Mouse (Mus musculus): ENCODE measurements at regions not wholly inside any gene's neighbourhood (a gene's known extent, or its start where the extent isn't known, plus 50 kb on each side); places are given as distances from the start of the nearest gene placed in this dataset.

- H3K4me3 ChIP-seq (ENCODE audit: control insufficient read depth, insufficient read depth, low read length) = no peak overlapping the region
- TF ChIP-seq CTCF (IDR thresholded peaks at IDR 0.05; ENCODE audit: borderline replicate concordance, control insufficient read depth, extremely low read depth, insufficient read depth, low read length, poor library complexity) = no peak
- TF ChIP-seq POLR2A (IDR thresholded peaks at IDR 0.05; ENCODE audit: control insufficient read depth, extremely low read depth, insufficient read depth, low read length, poor library complexity) = no peak
- H3K4me1 ChIP-seq (replicated peaks; ENCODE audit: control insufficient read depth, insufficient read depth, low read length) = no peaks in the 10 kb centered on the region
- H3K36me3 ChIP-seq (ENCODE audit: control insufficient read depth, insufficient read depth, low read length) = no peaks in the 10 kb centered on the region
- 89% methylated on average over 9 of the region's 9 CpGs for WGBS
- H3K27me3 ChIP-seq (ENCODE audit: control insufficient read depth, insufficient read depth, low read length) = no peaks in the 10 kb centered on the region
- DNase-seq = no peak
- H3K27ac ChIP-seq (ENCODE audit: control insufficient read depth, insufficient read depth, low read length) = no peak overlapping the region
Measured at GRCm38 (mm10) chr2:123532946-123533791, 556.6 kb upstream of the Sema6d start.

- WGBS = 76% methylated on average over 1 of the region's 1 CpGs
- DNase-seq = no peak
- Histone ChIP-seq H3K27me3 (ENCODE audit: control insufficient read depth, insufficient read depth, low read length) (no peaks in the 10 kb centered on the region), H3K36me3 (ENCODE audit: control insufficient read depth, insufficient read depth, low read length) (no peaks in the 10 kb centered on the region), H3K4me3 (ENCODE audit: control insufficient read depth, insufficient read depth, low read length) (no peak overlapping the region), H3K27ac (ENCODE audit: control insufficient read depth, insufficient read depth, low read length) (no peak overlapping the region), H3K4me1 (replicated peaks; ENCODE audit: control insufficient read depth, insufficient read depth, low read length) (no peaks in the 10 kb centered on the region)
- TF ChIP-seq POLR2A (IDR thresholded peaks at IDR 0.05; ENCODE audit: control insufficient read depth, extremely low read depth, insufficient read depth, low read length, poor library complexity) (no peak), CTCF (IDR thresholded peaks at IDR 0.05; ENCODE audit: borderline replicate concordance, control insufficient read depth, extremely low read depth, insufficient read depth, low read length, poor library complexity) (no peak)
Measured at GRCm38 (mm10) chr2:123551249-123551850, 538.4 kb upstream of the Sema6d start.

GRCm38 (mm10) chr2:123558123-123558650, 531.6 kb upstream of the Sema6d start:
- Histone ChIP-seq H3K27me3 (ENCODE audit: control insufficient read depth, insufficient read depth, low read length) (no peaks in the 10 kb centered on the region), H3K36me3 (ENCODE audit: control insufficient read depth, insufficient read depth, low read length) (no peaks in the 10 kb centered on the region), H3K27ac (ENCODE audit: control insufficient read depth, insufficient read depth, low read length) (no peak overlapping the region), H3K4me3 (ENCODE audit: control insufficient read depth, insufficient read depth, low read length) (no peak overlapping the region), H3K4me1 (replicated peaks; ENCODE audit: control insufficient read depth, insufficient read depth, low read length) (no peaks in the 10 kb centered on the region)
- TF ChIP-seq CTCF (IDR thresholded peaks at IDR 0.05; ENCODE audit: borderline replicate concordance, control insufficient read depth, extremely low read depth, insufficient read depth, low read length, poor library complexity) = no peak
- no peak for TF ChIP-seq POLR2A (IDR thresholded peaks at IDR 0.05; ENCODE audit: control insufficient read depth, extremely low read depth, insufficient read depth, low read length, poor library complexity)
- no peak for DNase-seq
